Mouse (Mus musculus) left cerebral cortex, adult 9 months (tissue): ENCODE results near the gene Ergic3.

Experiments used
- DNase-seq, 2 experiments: peaks; one replicate each; pipeline ENCODE4 v3.0.0; 2022; ENCODE audit warnings: low spot score in 2 of 2

Ergic3 gene

DNA sequence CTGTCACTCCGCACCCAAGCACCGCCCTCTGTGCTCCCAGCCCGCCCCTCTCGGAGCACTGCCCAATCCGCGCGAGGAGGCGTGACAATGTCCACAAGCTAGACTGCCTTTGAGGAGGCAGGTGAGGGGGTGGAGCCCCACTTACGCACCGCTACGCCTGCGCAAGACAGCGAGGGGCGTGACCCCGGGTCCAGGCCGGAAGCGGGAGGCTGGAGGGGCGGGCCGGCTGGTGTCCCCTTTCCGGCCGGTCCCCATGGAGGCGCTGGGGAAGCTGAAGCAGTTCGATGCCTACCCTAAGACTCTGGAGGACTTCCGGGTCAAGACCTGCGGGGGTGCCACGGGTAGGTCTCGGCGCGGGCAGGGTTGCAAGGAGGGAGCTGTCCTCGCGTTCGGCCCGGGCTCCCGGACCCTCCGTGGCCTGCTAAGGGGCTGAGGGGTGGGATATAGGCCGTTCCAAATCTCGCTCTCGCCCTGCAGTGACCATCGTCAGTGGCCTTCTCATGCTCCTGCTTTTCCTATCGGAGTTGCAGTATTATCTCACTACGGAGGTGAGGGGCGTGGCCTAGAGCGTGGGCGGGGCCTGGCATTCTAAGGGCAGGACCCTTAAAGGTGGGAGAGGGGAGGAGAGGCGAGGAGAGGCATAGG, at the start of gene Ergic3, which contains the start of gene 6430550D23Rik:
Gene Ergic3, plus strand, starts transcription at position 158 of the 645 bp plus-strand sequence.
Gene 6430550D23Rik, minus strand, starts transcription at position 90 of the 645 bp plus-strand sequence.
- peak; percentile 94 to 98 for DNase-seq

DNA sequence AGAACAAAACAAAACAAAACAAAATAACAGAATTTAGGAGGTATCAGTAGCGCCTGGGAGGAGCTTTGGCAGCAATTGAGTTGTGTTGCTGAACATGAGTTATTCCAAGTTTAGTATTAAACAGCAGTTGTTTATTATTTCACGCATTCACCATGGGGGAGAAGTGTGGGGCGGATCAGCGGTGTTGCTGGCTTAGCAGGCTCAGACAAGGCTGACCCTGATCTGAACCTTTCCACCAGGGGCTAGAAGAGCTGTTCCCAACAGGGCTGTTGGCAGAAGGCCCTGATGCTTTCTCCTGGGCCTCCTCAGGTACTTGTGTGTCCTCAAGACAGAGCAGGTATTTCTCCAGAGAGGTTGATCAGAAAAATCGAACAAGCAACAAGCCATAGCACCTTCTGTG, 47.9 kb upstream of the Ergic3 start:
- no peak for DNase-seq

DNA sequence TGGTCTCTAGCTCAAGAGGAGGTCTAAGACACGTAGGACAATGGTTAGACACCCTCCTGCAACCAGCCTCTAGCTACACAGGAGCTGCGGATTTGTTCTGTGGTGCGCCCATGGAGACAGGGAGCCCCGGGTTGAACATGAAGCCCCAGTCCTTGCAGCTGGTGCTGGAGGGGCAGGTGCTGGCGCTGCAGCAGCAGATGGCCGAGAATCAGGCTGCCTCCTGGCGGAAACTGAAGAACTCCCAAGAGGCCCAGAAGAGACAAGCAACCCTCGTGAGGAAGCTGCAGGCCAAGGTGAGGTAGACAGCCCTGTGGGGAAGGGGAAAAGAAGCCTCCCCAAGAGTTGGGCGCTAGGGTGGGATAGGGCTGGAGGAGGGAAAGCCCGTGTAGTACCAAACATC, 46.0 kb upstream of the Ergic3 start:
- DNase-seq: no peak

DNA sequence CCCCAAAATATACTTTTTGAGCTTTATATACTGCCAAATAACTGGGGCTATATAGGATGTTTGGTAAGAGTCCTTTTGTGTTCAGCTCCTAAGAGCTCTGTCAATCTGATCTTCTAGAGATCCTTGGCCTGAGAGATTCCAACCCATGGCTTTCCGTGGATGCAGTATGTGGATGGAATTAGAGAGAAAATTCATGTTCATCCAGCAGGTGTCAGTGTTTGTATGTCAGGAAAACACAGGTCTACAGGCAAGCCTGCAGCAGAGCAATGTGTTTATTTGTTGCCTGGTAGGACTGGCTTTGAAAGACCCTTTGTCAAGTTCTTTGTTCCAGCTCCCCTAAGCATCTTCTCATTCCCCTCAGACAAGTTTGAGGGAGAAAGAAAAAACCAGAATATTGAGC, 44.9 kb upstream of the Ergic3 start:
- no peak for DNase-seq

DNA sequence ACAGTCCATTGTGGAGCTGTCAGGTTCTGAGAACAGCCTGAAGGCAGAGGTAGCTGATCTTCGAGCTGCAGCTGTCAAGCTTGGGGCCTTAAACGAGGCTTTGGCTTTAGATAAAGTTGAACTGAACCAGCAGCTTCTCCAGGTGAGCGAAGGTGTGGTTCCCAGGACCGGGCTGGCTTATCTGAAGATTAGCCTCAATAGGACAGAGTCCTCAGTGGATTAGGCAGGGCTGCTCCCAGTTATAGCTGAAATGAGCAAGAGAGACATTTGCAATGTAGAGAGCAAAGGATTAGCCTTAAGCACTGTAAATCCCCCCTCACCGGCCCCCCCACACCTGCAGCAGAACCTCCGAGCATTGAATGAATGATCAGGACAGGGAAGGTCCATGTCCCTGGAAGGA, 34.5 kb upstream of the Ergic3 start:
- DNase-seq: no peak

DNA sequence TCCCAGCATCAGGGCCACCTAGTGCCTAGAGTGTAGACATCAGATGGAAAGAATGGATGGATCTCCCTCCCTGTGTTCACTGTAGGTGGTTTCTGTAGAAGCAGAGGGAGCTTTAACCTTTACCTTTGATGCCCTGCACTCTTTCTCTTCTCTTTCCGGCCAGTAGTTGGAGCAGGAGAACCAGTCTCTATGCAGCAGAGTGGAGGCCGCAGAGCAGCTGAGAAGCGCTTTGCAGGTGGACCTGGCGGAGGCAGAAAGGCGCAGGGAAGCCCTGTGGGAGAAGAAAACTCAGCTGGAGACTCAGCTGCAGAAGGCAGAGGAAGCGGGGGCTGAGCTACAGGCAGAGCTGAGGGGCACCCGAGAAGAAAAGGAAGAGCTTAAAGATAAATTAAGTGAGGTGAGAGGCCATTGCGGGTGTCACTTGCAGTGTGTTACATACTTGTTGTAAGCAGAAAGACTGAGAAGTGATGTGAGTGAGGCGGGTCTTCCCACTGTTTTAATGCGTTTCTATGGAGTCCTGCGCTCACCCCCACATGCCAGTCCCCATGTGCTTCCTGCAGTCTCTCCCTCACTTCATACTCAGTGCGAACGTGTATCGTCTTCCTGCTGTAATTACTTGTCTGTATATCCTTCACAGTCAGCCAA, 33.6 kb upstream of the Ergic3 start:
- DNase-seq: peak in 1 of 2 experiments; percentile 26

DNA sequence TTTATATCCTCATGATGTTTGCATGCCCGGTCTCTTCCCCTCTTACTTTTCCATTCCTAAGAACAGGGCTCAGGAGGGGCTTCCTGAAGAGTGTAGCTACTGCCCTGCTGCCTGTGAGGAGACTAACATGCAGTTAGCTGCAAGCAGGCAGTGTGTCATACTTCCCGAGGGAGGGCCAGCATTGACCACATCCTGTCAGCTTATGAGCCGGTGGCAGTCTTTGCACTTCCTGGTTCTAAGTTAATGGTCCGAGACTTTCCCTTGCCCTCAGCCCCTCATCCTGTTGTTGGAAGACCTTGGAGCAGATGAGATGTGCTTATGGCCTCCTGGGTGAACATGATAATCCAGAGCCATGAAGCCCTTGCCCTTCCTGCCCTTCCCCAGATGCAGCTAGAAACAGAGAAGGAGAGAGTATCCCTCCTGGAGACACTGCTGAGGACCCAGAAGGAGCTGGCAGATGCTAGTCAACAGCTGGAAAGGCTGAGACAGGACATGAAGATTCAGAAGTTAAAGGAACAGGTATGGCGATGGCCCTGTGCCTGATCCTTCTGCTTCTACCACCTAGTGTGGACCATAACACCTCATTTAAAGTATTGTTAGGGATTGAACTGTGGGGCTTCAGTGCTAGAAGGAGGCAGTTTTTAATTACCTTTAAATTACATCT, 28.4 kb upstream of the Ergic3 start:
- DNase-seq: peak in 1 of 2 experiments; percentile 20

DNA sequence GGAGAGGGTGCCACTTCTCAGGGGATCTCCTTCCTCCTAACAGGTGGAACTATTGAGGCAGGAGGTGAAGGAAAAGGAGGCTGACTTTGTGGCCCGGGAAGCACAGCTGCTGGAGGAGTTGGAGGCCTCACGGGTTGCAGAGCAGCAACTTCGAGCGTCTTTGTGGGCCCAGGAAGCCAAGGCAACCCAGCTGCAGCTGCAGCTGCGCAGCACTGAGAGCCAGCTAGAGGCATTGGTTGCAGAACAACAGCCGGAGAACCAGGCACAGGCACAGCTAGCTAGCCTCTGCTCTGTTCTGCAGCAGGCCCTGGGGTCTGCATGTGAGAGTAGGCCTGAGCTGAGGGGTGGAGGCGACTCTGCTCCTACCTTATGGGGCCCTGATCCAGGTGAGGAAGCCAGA, 22.1 kb upstream of the Ergic3 start:
- DNase-seq: no peak

DNA sequence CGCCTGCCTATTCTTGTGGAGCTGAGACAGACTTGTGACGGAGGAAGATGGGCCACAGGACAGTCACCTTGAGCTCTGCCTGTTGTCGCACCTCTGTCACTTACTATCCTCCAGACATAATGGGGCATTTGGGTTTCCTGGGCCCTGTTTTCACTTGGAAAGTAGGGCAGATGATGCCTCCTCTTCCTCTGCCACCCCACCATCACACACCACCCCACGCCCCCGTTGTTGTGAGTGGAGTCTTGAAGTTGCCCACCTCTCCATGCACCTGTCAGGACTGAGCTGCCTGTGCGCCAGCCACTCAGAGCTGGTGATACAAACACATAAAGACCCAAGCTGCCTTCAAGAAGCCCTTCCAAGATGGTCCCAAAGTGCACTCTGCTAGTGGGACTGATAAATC, 20.7 kb upstream of the Ergic3 start:
- no peak for DNase-seq

DNA sequence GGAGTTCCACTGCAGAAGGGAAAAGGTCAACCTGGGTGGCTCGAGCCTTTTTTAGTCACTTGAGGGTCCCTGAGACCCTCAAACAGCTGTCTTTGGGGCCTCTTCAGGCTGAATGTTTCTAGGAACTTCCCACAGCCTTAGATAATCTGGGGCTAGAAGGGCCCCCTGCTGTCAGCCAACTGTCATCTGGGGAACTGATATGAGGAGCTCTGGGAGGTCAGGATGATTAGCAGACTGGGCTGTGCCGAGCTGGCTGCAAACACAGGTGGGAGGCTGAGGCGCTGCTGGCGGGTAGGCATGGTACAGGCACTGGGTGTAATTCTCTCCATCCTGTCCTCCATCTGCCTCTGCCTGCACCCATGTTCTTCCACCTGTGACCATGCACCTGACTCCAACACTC, 18.8 kb upstream of the Ergic3 start:
- DNase-seq: no peak

DNA sequence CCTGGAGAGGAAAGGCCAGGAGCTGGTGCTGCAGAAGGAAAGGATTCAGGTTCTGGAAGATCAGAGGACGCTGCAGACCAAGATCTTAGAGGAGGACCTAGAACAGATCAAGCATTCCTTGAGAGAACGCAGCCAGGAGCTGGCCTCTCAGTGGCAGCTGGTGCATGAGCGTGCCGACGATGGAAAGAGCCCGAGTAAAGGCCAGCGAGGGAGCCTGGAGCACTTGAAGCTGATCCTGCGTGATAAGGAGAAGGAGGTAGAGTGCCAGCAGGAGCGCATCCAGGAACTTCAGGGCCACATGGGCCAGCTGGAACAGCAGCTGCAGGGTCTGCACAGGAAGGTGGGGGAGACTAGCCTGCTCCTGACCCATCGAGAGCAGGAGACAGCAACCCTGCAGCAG, 16.7 kb upstream of the Ergic3 start:
- DNase-seq: no peak

DNA sequence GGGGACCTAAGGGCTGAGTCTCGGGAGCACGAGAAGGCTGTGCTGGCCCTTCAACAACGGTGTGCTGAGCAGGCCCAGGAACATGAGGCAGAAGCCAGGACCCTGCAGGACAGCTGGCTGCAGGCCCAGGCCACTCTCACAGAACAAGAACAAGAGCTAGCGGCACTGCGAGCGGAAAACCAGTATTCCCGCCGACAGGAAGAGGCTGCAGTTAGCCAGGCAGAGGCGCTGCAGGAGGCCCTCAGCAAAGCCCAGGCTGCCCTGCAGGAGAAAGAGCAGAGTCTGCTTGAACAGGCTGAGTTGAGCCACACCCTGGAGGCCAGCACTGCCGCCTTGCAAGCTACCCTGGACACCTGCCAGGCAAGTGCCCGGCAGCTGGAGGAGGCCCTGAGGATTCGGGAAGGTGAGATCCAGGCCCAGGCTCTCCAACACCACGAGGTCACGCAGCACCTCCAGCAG, 16.0 kb upstream of the Ergic3 start:
- peak in 1 of 2 experiments; percentile 25 for DNase-seq

DNA sequence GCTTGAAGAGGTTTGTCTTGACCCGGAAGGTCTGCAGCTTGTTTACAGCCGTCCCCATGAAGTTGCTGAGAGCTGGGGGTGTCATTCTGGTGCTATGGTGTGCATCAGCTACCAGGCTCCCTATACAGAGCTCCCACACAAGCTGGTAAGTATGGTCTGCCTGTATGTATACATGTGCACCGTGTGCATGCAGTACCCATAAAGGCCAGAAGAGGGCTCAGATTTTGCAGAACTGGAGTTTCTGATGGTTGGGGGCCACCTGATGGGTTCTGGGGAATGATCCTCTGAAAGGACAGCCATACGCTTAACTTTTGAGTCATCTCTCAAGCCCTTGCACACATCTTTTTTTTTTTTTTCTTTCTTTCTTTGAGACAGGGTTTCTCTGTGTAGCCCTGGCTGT, 2.5 kb upstream of the Ergic3 start:
- no peak for DNase-seq

DNA sequence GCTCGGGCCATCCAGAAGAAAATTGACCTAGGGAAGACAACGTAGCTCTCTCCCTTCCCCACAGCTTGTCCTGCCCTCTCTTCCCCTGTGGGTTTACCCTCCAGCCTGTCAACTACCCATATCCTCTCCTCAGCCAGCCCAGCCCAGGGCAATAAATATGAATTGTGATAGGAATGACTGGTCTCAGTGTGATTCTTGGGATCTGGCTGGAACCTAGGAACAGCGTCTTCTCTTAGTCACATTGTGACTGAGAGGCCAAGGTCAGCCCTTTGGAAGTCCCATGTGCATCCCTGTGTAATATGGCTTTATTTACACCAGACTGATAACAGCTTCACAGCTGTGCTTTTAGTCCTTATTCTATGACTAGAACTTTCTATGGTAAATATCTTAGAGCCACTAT, 10.3 kb downstream of the Ergic3 start:
- DNase-seq: no peak

DNA sequence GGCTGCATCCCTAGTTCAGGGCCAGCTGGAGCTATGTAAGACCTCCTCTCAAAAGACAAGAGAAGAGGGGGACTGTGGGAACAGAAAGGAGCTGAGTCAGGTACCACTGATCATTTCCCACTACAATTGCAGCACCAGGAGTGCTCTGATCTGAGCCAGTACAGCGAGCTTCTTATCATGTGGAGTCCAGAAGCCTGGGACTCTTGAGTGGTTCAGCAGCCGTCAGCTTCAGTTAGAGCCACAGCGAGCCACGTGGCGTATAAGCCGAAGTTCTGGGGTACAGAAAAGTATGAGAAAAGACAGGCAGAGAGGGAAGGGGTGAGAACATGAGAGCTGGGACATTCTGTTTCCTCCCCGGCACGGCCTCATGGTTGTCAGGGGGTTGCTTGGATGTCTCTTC, 13.4 kb downstream of the Ergic3 start:
- DNase-seq: no peak

DNA sequence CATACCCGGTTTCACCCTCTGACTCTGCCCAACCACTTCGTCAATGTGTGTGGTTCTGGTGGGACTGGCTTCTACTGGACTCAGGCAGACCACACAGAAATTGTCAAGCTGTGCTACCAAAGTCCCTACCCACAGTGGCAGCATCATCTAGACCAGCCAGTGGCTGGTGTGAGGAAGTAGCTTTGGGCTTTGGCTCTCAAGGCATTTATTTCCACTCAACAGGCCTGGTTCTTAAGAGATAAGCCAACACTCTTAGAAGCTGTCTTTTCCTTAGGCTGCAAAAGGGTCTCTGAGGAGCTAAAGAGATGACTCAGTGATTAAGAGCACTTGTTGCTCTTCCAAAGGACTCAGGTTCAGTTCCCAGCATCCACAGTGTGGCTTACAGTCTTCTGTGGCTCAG, 13.9 kb downstream of the Ergic3 start:
- DNase-seq: no peak

DNA sequence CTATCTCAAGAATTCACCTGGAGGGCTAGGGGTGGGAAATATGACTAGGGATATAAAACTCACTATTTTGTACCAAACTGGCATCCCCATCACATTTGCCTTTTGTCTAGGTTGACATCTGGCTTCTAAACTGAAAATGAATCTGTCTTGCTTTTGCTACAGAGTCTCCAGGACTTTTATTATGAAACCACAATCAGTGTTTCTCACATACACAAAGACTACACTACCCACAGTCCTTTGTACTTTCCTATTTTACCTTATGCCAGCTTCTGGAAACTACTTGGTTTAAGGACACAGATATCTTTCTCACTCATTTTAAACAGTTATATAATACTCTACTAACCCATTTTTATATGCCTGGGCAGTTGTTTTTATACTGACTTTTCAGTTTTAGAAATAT, 17.6 kb downstream of the Ergic3 start:
- no peak for DNase-seq

DNA sequence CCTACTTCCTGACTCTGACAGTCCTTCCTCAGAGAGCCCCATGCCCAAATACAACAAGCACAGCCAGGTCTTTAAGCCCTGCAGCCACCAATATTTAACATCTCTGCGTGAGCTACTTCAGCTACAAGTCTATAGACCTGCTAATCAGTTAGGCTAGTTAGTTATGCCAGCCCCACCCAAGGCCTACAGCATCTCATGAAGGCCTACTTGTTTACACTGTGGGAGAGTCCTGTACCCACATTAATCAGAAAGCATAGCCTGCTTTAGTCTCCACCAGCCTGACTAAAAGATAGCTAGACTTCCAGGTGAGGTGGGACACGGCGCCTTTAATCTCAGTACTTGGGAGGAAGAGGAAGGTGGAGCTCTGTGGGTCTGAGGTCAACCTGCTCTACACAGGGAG, 31.5 kb downstream of the Ergic3 start:
- DNase-seq: no peak

DNA sequence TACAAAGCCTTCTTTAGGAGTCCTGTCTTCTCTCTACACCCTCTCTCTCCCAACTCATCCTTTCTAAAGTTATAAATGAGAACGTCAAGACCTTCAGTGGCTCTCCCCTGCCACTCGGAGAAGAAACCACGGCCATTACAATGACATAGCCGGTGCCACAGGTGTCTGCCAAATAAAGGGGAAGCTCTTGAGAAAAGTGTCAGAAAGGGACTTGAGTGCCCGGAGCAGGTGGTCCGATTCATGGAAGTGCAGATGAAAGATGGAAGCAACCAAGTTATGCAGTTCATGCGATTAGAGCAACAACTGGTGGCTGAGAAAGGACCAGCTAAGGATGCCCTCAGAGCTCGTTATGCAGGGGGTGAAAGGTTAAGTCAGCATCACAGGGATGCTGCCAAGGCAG, 35.1 kb downstream of the Ergic3 start:
- DNase-seq: no peak

DNA sequence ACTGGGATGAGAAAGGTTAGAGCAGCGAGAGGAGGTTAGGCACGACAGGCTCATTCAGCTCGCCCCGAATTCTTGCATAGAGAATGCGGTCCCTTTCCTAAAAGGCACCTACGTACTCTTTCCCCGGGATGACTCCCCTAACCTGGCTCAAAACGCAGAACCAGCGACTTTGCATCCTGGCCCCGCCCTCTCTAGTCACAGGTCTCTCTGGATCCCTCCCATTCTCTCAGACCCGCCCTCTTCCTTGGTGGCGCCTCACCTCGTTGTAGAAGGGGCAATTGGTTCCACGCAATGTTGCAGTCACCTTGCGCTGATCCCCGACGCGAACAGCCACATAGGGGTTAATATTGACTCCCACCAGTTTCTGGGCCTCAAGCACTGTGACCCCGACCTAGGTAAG, 40.1 kb downstream of the Ergic3 start:
- DNase-seq: no peak

DNA sequence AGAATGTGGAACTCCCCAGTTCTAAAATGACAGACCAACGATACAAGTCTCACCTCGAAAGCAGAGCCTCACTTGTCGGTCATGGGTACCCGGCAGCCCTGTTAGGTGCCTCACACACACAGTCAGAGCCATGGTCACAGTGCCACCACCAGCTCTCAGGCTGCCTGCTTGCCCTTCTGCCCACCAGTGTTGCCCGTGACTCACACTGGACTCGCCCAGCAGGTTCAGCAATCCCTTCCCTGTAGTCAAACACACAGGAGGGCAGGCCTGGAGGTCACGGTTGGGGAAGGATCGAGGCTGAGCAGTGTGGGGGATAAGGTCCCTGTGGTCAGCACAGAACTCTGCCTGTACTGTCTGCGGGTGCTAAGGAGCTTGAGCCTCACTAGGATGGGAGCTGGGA, 45.0 kb downstream of the Ergic3 start, which contains the start of gene Fer1l4:
Gene Fer1l4, minus strand, starts transcription at position 132 of the 400 bp plus-strand sequence.
- no peak for DNase-seq

DNA sequence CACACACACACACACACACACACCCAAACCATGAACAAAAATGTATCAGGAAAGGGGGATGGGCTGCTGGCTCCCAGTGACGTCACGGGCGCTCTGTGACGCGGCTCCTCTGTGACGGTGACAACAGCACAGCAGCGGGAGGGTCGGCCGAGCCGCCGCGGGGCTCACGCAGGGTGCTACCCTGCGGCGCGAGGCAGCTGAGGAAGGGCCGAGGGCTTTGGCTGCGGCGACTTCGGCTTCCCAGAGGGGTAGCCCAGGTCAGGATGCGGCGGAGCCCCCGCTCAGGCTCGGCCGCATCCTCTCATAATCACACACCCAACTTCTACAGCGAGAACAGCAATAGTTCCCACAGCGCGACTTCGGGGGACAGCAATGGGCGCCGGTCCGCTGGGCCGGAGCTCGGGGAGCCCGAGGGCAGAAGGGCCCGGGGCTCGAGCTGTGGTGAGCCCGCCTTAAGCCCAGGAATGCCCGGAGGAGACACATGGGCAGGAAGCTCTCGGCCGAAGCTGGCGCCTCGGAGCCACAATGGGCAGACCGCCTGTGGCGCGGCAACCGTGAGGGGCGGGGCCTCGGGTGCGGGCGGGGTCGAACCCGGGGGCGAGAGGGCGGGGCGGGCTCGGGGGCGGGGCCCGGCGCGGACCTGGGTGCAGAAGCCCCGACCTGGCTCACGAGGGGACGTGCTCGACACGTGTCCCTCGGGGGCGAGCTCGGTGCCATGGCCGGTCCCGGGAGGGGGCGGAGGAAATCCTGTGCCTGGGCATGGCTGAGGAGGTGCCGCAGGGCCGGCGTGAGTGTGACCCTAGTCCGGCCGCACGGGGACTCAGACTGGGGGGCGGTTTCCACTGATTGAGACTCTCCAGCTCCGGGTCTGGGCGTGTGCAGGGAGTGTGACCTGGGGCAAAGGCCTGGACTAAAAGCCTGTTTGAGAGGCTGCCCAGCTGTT, 57.5 kb downstream of the Ergic3 start, which contains the start of gene Spag4:
Gene Spag4, plus strand, starts transcription at position 77 of the 943 bp plus-strand sequence.
- DNase-seq: peak in 1 of 2 experiments; percentile 46
